Mouse (Mus musculus) E14TG2a.4 (cell line): ENCODE data around the gene Cacna1h.

ENCODE experiments used
- H3K27me3 ChIP-seq: 2 replicates; pipeline ENCODE4 v1.6.1; 2014; ENCODE audit warnings: low read length, control low read depth; ENCODE audit not compliant: insufficient read depth
- H3K36me3 ChIP-seq: 2 replicates; pipeline ENCODE4 v1.6.1; 2014; ENCODE audit warnings: low read length, control low read depth; ENCODE audit not compliant: insufficient read depth
- H3K4me1 ChIP-seq: replicated peaks from 2 replicates; pipeline ENCODE4 v1.6.1; 2014; ENCODE audit warnings: low read depth, low read length, control low read depth
- H3K4me3 ChIP-seq: replicated peaks from 2 replicates; pipeline ENCODE4 v1.5.1; 2014; ENCODE audit warnings: mild to moderate bottlenecking, low read length
- H3K9me3 ChIP-seq: 2 replicates; pipeline ENCODE4 v1.6.1; 2014; ENCODE audit warnings: low read length, control low read depth
- CTCF ChIP-seq: conservative IDR thresholded peaks from 2 replicates; pipeline ENCODE4 v1.5.1; 2014; ENCODE audit warnings: low read length
- NANOG ChIP-seq: IDR thresholded peaks from 2 replicates; pipeline ENCODE4 v1.6.1; 2014; ENCODE audit warnings: borderline replicate concordance, low read length, mixed read lengths
- POU5F1 ChIP-seq: IDR thresholded peaks from 2 replicates; pipeline ENCODE4 v1.6.1; 2014; ENCODE audit warnings: low read length, borderline replicate concordance

Gene Cacna1h

DNA sequence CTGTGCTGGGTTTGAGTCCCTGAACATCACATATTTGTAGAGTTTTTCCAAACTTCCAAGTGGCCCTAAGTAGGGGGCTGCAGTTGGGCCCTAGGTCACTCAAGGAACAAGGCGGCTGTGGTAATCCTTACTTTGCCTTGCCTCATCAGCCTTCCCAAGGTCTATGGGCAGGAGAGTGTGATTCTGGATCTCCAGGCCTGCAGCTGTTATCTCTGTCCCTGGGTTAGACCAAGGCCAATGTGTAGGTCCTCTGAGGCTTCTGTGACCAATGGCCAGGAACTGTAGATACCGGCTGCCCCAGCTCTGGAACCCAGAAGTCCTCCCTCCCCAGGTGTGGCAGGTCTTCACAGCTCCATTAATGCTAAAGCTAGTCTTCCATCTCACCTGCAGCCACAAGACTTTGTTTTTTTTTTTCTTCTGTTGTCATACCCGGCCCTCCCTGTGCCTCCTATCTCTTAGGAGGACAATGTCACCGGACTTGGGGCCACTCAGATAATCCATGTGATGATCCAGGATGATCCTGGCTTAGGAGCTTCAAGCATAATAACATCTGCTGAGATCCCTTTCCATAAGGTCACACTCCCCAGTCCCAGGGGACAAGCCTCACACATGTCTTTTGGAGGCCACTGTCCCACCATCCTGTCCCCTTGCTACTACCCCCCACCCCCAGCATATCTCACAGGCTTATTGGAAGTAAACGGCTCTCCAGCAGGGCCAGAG lies 18.8 kb upstream of the Cacna1h start:
- no peak overlapping the region for H3K4me3 ChIP-seq
- peaks cover 22% of the 10 kb centered on the region for H3K4me1 ChIP-seq
- TF ChIP-seq CTCF (no peak), POU5F1 (no peak)
- peaks cover 11% of the 10 kb centered on the region; the same call in 1 of the 2 replicates for H3K27me3 ChIP-seq
- no peaks in the 10 kb centered on the region for H3K9me3 ChIP-seq
- no peaks in the 10 kb centered on the region for H3K36me3 ChIP-seq

DNA sequence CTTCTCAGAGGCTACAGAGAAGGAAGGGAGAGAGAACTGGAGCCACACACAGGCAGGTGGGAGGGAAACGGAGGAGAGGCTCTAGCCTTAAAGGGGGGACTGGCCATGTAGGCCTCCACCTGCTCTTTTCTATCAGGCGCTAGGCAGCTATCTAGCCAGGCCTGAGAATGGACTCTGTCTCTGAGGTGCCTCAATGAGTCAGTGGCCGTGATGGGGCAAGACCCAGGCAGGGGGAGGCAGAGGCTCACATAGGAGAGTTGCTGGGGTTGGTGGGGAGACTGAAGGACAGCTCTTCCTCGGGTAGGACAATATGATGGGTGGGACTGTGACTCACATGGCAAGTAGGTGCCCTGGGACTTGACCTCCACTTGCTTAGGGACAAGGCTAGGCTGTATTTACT lies 16.7 kb upstream of the Cacna1h start:
- no peak for TF ChIP-seq NANOG
- no peak for TF ChIP-seq CTCF
- TF ChIP-seq POU5F1: no peak
- Histone ChIP-seq H3K36me3 (no peaks in the 10 kb centered on the region), H3K27me3 (peaks cover 24% of the 10 kb centered on the region), H3K4me1 (peaks cover 18% of the 10 kb centered on the region), H3K9me3 (no peaks in the 10 kb centered on the region), H3K4me3 (no peak overlapping the region)

DNA sequence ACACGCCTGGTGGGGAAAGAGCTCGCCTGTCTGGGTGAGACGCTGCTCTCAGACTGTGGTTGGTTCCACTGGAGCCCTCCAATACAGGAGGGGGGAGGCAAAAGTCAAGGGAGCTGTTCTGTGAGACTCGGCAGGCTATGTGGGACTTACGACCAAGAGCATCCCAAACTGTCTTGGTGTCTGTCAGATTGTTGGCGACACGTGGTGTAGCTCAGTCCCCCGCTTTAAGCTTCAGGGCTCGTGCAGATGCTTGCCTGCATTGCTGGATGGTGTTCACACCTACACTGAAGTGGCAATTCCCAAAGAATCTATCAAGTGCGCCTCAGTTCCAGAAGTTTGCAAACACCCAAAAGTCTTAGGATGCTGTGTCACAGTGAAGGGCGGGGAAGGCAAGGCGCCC lies 14.3 kb upstream of the Cacna1h start:
- H3K36me3 ChIP-seq: no peaks in the 10 kb centered on the region
- no peak for TF ChIP-seq NANOG
- no peak for TF ChIP-seq POU5F1
- TF ChIP-seq CTCF: no peak
- peaks cover 31% of the 10 kb centered on the region for H3K27me3 ChIP-seq
- no peak overlapping the region for H3K4me3 ChIP-seq
- no peaks in the 10 kb centered on the region for H3K9me3 ChIP-seq
- 0 out of 2 replicates have a peak, but pooled peaks cover 1% of the 10 kb centered on the region for H3K4me1 ChIP-seq

DNA sequence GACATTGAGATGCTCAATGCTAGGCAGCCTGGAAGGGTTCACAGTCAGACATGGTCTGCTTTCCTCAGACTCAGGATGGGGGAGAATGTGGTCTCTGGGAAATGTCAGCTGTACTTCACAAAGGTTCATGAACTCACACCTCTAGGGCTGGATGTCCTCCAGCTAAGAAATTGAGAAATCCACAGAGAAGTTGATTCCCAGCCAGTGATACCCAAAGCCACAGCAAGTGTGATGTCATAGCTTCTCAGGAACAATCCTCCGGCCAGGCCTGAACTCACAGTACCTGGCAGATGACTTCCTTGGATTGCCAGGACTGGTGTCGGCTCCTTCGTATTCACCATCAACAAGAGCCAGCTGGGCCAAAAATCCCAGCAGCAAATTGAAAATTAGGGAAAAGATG lies 12.3 kb upstream of the Cacna1h start:
- Histone ChIP-seq H3K27me3 (peaks cover 36% of the 10 kb centered on the region), H3K9me3 (no peaks in the 10 kb centered on the region), H3K4me3 (no peak overlapping the region), H3K4me1 (no peaks in the 10 kb centered on the region), H3K36me3 (no peaks in the 10 kb centered on the region)
- TF ChIP-seq CTCF (no peak), NANOG (no peak), POU5F1 (no peak)

DNA sequence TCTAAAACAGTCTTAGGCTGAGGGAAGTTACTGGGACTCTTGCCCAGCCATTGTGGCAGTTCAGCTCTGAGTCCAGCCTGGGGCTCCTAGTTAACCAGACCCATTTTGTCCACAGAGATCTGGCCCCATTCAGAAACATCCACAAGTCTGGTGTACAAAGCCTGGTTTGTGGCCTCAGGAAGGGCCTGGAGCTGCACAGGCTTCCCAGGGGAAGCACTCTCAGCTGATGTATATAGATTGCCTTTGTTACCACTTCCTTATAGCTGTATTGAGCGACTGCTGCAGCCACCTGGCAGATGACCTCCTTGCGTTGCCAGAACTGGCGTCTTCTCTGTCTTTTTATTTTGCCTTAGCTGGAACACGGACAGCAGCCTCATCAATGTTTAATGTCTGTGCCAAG lies 11.5 kb upstream of the Cacna1h start:
- no peak for TF ChIP-seq CTCF
- no peak for TF ChIP-seq POU5F1
- no peak for TF ChIP-seq NANOG
- peaks cover 43% of the 10 kb centered on the region for H3K27me3 ChIP-seq
- H3K4me3 ChIP-seq: no peak overlapping the region
- no peaks in the 10 kb centered on the region for H3K9me3 ChIP-seq
- H3K4me1 ChIP-seq: no peaks in the 10 kb centered on the region
- H3K36me3 ChIP-seq: no peaks in the 10 kb centered on the region

DNA sequence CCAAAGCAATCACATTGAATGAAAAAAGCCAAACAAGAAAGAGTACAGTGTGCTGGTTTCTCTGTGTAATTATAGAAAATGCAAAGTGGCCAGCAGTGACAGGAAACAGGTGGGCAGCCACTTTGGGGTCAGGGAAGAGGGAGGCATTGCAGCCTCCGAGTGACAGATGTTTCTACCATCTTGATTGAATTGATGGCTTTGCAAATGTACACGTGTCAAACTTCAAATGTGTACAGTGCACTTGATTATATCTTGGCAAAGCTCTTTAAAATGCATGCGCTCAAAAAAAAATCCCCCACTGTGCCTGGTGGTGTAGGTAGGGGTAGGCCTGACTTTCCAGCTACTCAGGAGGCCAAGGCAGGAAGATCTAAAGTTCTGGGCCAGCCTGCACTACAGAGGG lies 9.3 kb upstream of the Cacna1h start:
- no peaks in the 10 kb centered on the region for H3K4me1 ChIP-seq
- H3K36me3 ChIP-seq: no peaks in the 10 kb centered on the region
- no peak for TF ChIP-seq CTCF
- no peak for TF ChIP-seq POU5F1
- no peak for TF ChIP-seq NANOG
- no peak overlapping the region for H3K4me3 ChIP-seq
- peaks cover 39% of the 10 kb centered on the region for H3K27me3 ChIP-seq
- H3K9me3 ChIP-seq: no peaks in the 10 kb centered on the region

DNA sequence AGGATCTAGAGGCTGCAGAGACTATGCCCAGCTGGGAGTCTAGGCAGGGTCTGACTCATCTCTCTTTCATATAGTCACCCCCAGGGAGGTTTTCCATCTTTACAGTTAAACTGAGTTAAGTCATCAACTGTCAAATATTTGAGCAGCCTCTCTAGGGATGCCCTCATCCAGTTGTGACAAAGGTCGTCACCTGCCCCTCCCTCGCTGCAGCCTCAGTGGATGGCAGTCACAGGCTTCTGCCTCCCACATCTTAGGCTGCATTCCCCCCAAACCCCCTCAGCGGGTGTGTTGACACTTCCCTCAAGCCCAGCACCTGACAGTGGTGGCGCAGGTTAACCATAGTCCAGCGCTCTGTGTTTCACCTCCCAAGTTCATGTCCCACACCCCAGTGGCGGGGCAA lies 7.8 kb upstream of the Cacna1h start:
- no peak overlapping the region for H3K4me3 ChIP-seq
- peaks cover 35% of the 10 kb centered on the region for H3K27me3 ChIP-seq
- H3K36me3 ChIP-seq: no peaks in the 10 kb centered on the region
- no peaks in the 10 kb centered on the region for H3K9me3 ChIP-seq
- TF ChIP-seq CTCF (no peak), POU5F1 (no peak), NANOG (no peak)
- no peaks in the 10 kb centered on the region for H3K4me1 ChIP-seq

DNA sequence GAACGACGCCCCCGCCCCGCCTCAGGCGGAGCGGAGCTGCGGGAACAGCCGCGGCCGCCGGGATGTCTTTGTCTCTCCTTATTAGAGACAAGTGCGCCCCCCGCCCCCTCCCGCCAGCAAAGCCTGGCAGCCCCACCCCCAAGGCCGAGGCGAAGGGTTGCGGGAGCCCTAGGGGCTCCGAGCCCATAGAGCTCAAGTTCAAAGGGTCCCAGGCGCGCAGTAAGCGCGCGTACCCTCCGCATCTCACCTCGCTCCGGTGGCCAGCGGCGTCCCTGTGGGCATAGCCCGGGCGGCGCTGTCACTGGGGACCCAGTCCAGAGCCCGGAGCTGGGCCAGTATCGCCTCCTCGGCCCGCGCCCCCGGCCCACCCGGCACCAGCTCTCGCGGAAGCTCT lies 363 bp downstream of the Cacna1h start:
- peaks cover 79% of the 10 kb centered on the region for H3K27me3 ChIP-seq
- no peaks in the 10 kb centered on the region for H3K9me3 ChIP-seq
- peak overlapping the region; percentile 91 for H3K4me3 ChIP-seq
- TF ChIP-seq POU5F1 (no peak), NANOG (no peak), CTCF (no peak)
- peaks cover 36% of the 10 kb centered on the region for H3K4me1 ChIP-seq
- no peaks in the 10 kb centered on the region for H3K36me3 ChIP-seq
